Mouse (Mus musculus): ENCODE measurements around the gene Entpd1. TPM values are rescaled to one million over a fixed set of nuclear protein-coding genes. Genes with fewer than 3 reads are reported as not detected.

Gene Entpd1
- total and polyA plus RNA-seq, 3 experiments: not detected

GRCm38 (mm10) chr19:40684124-40684523, 72.0 kb downstream of the Entpd1 start:
- Histone ChIP-seq H3K4me1 (ENCODE audit: control insufficient read depth in 1 of 2, insufficient read depth in 2 of 2, low read length in 2 of 2) (no peaks in the 10 kb centered on the region), H3K79me2 (ENCODE audit: control insufficient read depth, insufficient read depth, low read length, poor library complexity) (no peaks in the 10 kb centered on the region), H3K9me3 (replicated peaks; ENCODE audit: insufficient read depth, low read length) (no peaks in the 10 kb centered on the region), H3K27me3 (ENCODE audit: control insufficient read depth in 1 of 2, insufficient read depth in 2 of 2, low read length in 2 of 2) (no peaks in the 10 kb centered on the region), H3K27ac (ENCODE audit: control insufficient read depth, low read depth, low read length) (no peak overlapping the region), H3K36me3 (ENCODE audit: control insufficient read depth in 1 of 2, insufficient read depth in 2 of 2, low read length in 2 of 2) (no peaks in the 10 kb centered on the region), H3K9ac (ENCODE audit: control insufficient read depth, low read depth, low read length, poor library complexity, severe bottlenecking) (no peak overlapping the region), H3K4me3 (ENCODE audit: control insufficient read depth in 1 of 2, insufficient read depth in 1 of 2, low read depth in 2 of 2, low read length in 2 of 2) (no peak overlapping the region)
- no peak for DNase-seq (ENCODE audit: low read depth, low spot score)
- TF ChIP-seq GABPA (IDR thresholded peaks at IDR 0.05; ENCODE audit: low read depth, low read length) (no peak), E2F4 (IDR thresholded peaks at IDR 0.05; ENCODE audit: borderline replicate concordance, low read depth, low read length) (no peak), RAD21 (IDR thresholded peaks at IDR 0.05; ENCODE audit: low read depth, low read length) (no peak), NELFE (IDR thresholded peaks at IDR 0.05; ENCODE audit: low read depth, low read length) (no peak), USF1 (IDR thresholded peaks at IDR 0.05; ENCODE audit: low read depth, low read length) (no peak), EP300 (IDR thresholded peaks at IDR 0.05; ENCODE audit: low read depth in 1 of 2, low read length in 2 of 2) (no peak), TBP (IDR thresholded peaks at IDR 0.05; ENCODE audit: low read depth, low read length) (no peak), ZKSCAN1 (IDR thresholded peaks at IDR 0.05; ENCODE audit: low read depth, low read length) (no peak), TAL1 (IDR thresholded peaks at IDR 0.05; ENCODE audit: low read length) (no peak), NRF1 (IDR thresholded peaks at IDR 0.05; ENCODE audit: insufficient read depth, low read depth, low read length, poor library complexity, severe bottlenecking) (no peak), MAX (IDR thresholded peaks at IDR 0.05; ENCODE audit: low read length) (no peak), CHD1 (IDR thresholded peaks at IDR 0.05; ENCODE audit: low read depth, low read length) (no peak), SMC3 (IDR thresholded peaks at IDR 0.05; ENCODE audit: low read depth, low read length) (no peak)

DNA sequence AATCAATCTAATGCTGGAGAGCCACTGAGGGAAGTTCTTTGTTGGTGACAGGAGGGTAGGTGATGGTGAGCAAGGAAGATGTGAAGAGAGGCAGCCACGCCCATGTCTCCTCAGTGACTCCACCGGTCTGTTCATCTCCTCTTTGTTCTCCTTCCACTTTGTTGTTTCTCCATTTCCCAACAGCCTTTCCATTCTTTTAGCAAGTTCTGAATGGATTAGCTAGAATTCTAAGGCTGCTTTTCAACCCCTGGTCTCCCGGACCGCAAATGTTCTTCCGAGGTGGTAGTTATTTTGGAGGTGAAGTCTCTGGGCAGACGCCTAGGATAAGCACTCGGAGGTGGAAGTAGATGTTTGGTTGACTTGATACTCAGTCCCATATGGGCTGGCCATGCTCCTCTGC, 72.4 kb downstream of the Entpd1 start:
- Histone ChIP-seq H3K27ac (ENCODE audit: control insufficient read depth, low read depth, low read length) (no peak overlapping the region), H3K36me3 (ENCODE audit: control insufficient read depth in 1 of 2, insufficient read depth in 2 of 2, low read length in 2 of 2) (no peaks in the 10 kb centered on the region), H3K79me2 (ENCODE audit: control insufficient read depth, insufficient read depth, low read length, poor library complexity) (no peaks in the 10 kb centered on the region), H3K27me3 (ENCODE audit: control insufficient read depth in 1 of 2, insufficient read depth in 2 of 2, low read length in 2 of 2) (no peaks in the 10 kb centered on the region), H3K4me1 (ENCODE audit: control insufficient read depth in 1 of 2, insufficient read depth in 2 of 2, low read length in 2 of 2) (no peaks in the 10 kb centered on the region), H3K4me3 (ENCODE audit: control insufficient read depth in 1 of 2, insufficient read depth in 1 of 2, low read depth in 2 of 2, low read length in 2 of 2) (no peak overlapping the region), H3K9me3 (replicated peaks; ENCODE audit: insufficient read depth, low read length) (no peaks in the 10 kb centered on the region), H3K9ac (ENCODE audit: control insufficient read depth, low read depth, low read length, poor library complexity, severe bottlenecking) (no peak overlapping the region)
- no peak for DNase-seq (ENCODE audit: low read depth, low spot score)
- TF ChIP-seq CHD1 (IDR thresholded peaks at IDR 0.05; ENCODE audit: low read depth, low read length) (no peak), MYB (IDR thresholded peaks at IDR 0.05; ENCODE audit: low read depth, low read length) (no peak), SIN3A (IDR thresholded peaks at IDR 0.05; ENCODE audit: low read length) (no peak), ZKSCAN1 (IDR thresholded peaks at IDR 0.05; ENCODE audit: low read depth, low read length) (no peak), UBTF (IDR thresholded peaks at IDR 0.05; ENCODE audit: borderline replicate concordance, insufficient read depth, low read depth, low read length) (no peak)
